Mouse (Mus musculus): ENCODE results near the gene Sec24b. TPM values are rescaled to one million over a fixed set of nuclear protein-coding genes. Genes with fewer than 3 reads are reported as not detected.

The Sec24b gene
- total and polyA plus RNA-seq, 2 experiments from 2014 or later = 12.9 to 22.7 TPM

- no peak overlapping the region for H3K9ac ChIP-seq (replicated peaks; ENCODE audit: low read depth, low read length)
- H3K4me3 ChIP-seq (ENCODE audit: low read depth, low read length) = no peak overlapping the region
- H3K27me3 ChIP-seq (ENCODE audit: control insufficient read depth, insufficient read depth, low read length) = no peaks in the 10 kb centered on the region
- ATAC-seq (ENCODE audit: insufficient read depth, low read depth) (no peak), DNase-seq (ENCODE audit: low spot score) (no peak)
- no peaks in the 10 kb centered on the region for H3K36me3 ChIP-seq (replicated peaks; ENCODE audit: control insufficient read depth, insufficient read depth, low read length)
- WGBS = 61% methylated on average over 6 of the region's 6 CpGs
- TF ChIP-seq CTCF (IDR thresholded peaks at IDR 0.05; ENCODE audit: low read depth) (no peak), EP300 (IDR thresholded peaks at IDR 0.05; ENCODE audit: low read depth) (no peak)
- 0 out of 2 replicates have a peak, but pooled peaks cover 7% of the 10 kb centered on the region for H3K9me3 ChIP-seq (replicated peaks; ENCODE audit: control insufficient read depth, low read length)
- no peak overlapping the region for H3K4me2 ChIP-seq (ENCODE audit: low read depth, low read length)
- no peak overlapping the region for H3K27ac ChIP-seq (ENCODE audit: low read depth)
- no peaks in the 10 kb centered on the region for H3K4me1 ChIP-seq (ENCODE audit: control insufficient read depth, insufficient read depth)
Measured at GRCm38 (mm10) chr3:130080666-130081065, 19.3 kb upstream of the Sec24b start.

DNA sequence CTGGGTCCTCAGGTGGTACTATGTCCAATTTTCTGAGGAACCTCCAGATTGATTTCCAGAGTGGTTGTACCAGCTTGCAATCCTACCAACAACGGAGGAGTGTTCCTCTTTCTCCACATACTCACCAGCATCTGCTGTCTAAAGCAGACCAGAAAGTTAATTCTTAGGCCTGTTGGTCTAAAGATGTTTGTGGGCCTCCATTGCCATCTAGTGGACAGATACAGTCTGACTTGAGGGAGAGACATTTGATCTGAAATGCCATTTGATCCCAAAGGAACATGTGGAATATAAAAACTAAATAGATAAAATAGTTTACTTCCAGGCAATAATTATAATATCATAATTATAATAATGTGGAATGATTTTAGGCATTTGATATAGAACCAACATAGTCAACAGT, 18.4 kb upstream of the Sec24b start:
- Histone ChIP-seq H3K27me3 (ENCODE audit: control insufficient read depth, insufficient read depth, low read length) (no peaks in the 10 kb centered on the region), H3K27ac (ENCODE audit: low read depth) (no peak overlapping the region), H3K4me3 (ENCODE audit: low read depth, low read length) (no peak overlapping the region), H3K36me3 (replicated peaks; ENCODE audit: control insufficient read depth, insufficient read depth, low read length) (no peaks in the 10 kb centered on the region), H3K4me2 (ENCODE audit: low read depth, low read length) (no peak overlapping the region), H3K9me3 (replicated peaks; ENCODE audit: control insufficient read depth, low read length) (0 out of 2 replicates have a peak, but pooled peaks cover under 1% of the 10 kb centered on the region), H3K4me1 (ENCODE audit: control insufficient read depth, insufficient read depth) (no peaks in the 10 kb centered on the region), H3K9ac (replicated peaks; ENCODE audit: low read depth, low read length) (no peak overlapping the region)
- 9% methylated on average over 1 of the region's 1 CpGs for WGBS
- DNase-seq (ENCODE audit: low spot score) = peak; percentile 54
- ATAC-seq (ENCODE audit: insufficient read depth, low read depth) = no peak
- no peak for TF ChIP-seq EP300 (IDR thresholded peaks at IDR 0.05; ENCODE audit: low read depth)
- TF ChIP-seq CTCF (IDR thresholded peaks at IDR 0.05; ENCODE audit: low read depth) = peak; percentile 96

GRCm38 (mm10) chr3:130077291-130077690, 15.9 kb upstream of the Sec24b start:
- H3K4me3 ChIP-seq (ENCODE audit: low read depth, low read length) = no peak overlapping the region
- H3K4me2 ChIP-seq (ENCODE audit: low read depth, low read length) = no peak overlapping the region
- WGBS = 90% methylated on average over 9 of the region's 9 CpGs
- no peaks in the 10 kb centered on the region for H3K9me3 ChIP-seq (replicated peaks; ENCODE audit: control insufficient read depth, low read length)
- H3K4me1 ChIP-seq (ENCODE audit: control insufficient read depth, insufficient read depth) = no peaks in the 10 kb centered on the region
- H3K27ac ChIP-seq (ENCODE audit: low read depth) = no peak overlapping the region
- TF ChIP-seq CTCF (IDR thresholded peaks at IDR 0.05; ENCODE audit: low read depth) (no peak), EP300 (IDR thresholded peaks at IDR 0.05; ENCODE audit: low read depth) (no peak)
- no peaks in the 10 kb centered on the region for H3K27me3 ChIP-seq (ENCODE audit: control insufficient read depth, insufficient read depth, low read length)
- ATAC-seq (ENCODE audit: insufficient read depth, low read depth) = no peak
- no peak for DNase-seq (ENCODE audit: low spot score)
- no peaks in the 10 kb centered on the region for H3K36me3 ChIP-seq (replicated peaks; ENCODE audit: control insufficient read depth, insufficient read depth, low read length)
- H3K9ac ChIP-seq (replicated peaks; ENCODE audit: low read depth, low read length) = no peak overlapping the region

DNA sequence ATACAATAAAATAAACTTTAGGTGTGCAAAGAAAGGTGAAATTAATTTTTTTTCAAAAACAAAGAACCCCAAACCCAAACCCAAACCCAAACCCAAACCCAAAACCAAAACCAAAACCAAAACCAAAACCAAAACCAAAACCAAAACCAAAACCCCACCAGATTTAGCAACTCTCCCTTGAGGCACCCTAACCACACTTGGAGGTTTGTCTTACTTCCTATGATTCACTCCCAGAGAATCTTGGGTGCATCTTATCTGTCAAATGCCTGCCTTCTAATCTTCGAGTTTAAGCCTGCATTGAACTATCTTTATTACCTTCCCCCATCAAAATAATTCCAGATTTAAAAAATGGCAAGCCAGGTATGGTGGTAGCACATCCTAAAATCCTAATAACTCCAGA, 14.4 kb upstream of the Sec24b start:
- H3K27ac ChIP-seq (ENCODE audit: low read depth) = no peak overlapping the region
- H3K36me3 ChIP-seq (replicated peaks; ENCODE audit: control insufficient read depth, insufficient read depth, low read length) = no peaks in the 10 kb centered on the region
- no peaks in the 10 kb centered on the region for H3K4me1 ChIP-seq (ENCODE audit: control insufficient read depth, insufficient read depth)
- ATAC-seq (ENCODE audit: insufficient read depth, low read depth) (no peak), DNase-seq (ENCODE audit: low spot score) (no peak)
- WGBS = 34% methylated on average over 1 of the region's 1 CpGs
- no peaks in the 10 kb centered on the region for H3K27me3 ChIP-seq (ENCODE audit: control insufficient read depth, insufficient read depth, low read length)
- no peaks in the 10 kb centered on the region for H3K9me3 ChIP-seq (replicated peaks; ENCODE audit: control insufficient read depth, low read length)
- TF ChIP-seq CTCF (IDR thresholded peaks at IDR 0.05; ENCODE audit: low read depth) (no peak), EP300 (IDR thresholded peaks at IDR 0.05; ENCODE audit: low read depth) (no peak)
- H3K4me2 ChIP-seq (ENCODE audit: low read depth, low read length) = no peak overlapping the region
- H3K9ac ChIP-seq (replicated peaks; ENCODE audit: low read depth, low read length) = no peak overlapping the region
- no peak overlapping the region for H3K4me3 ChIP-seq (ENCODE audit: low read depth, low read length)

- DNase-seq (ENCODE audit: low spot score) = no peak
- Histone ChIP-seq H3K4me3 (ENCODE audit: low read depth, low read length) (no peak overlapping the region), H3K27me3 (ENCODE audit: control insufficient read depth, insufficient read depth, low read length) (no peaks in the 10 kb centered on the region), H3K9me3 (replicated peaks; ENCODE audit: control insufficient read depth, low read length) (no peaks in the 10 kb centered on the region), H3K36me3 (replicated peaks; ENCODE audit: control insufficient read depth, insufficient read depth, low read length) (no peaks in the 10 kb centered on the region), H3K4me2 (ENCODE audit: low read depth, low read length) (no peak overlapping the region), H3K4me1 (ENCODE audit: control insufficient read depth, insufficient read depth) (no peaks in the 10 kb centered on the region), H3K27ac (ENCODE audit: low read depth) (no peak overlapping the region), H3K9ac (replicated peaks; ENCODE audit: low read depth, low read length) (no peak overlapping the region)
- TF ChIP-seq CTCF (IDR thresholded peaks at IDR 0.05; ENCODE audit: low read depth) (no peak), EP300 (IDR thresholded peaks at IDR 0.05; ENCODE audit: low read depth) (no peak)
- no peak for ATAC-seq (ENCODE audit: insufficient read depth, low read depth)
- WGBS = 60% methylated on average over 10 of the region's 10 CpGs
Measured at GRCm38 (mm10) chr3:130073085-130073484, 11.7 kb upstream of the Sec24b start.

GRCm38 (mm10) chr3:130071918-130072317, 10.6 kb upstream of the Sec24b start:
- Histone ChIP-seq H3K36me3 (replicated peaks; ENCODE audit: control insufficient read depth, insufficient read depth, low read length) (no peaks in the 10 kb centered on the region), H3K9me3 (replicated peaks; ENCODE audit: control insufficient read depth, low read length) (no peaks in the 10 kb centered on the region), H3K9ac (replicated peaks; ENCODE audit: low read depth, low read length) (no peak overlapping the region), H3K27me3 (ENCODE audit: control insufficient read depth, insufficient read depth, low read length) (no peaks in the 10 kb centered on the region), H3K4me1 (ENCODE audit: control insufficient read depth, insufficient read depth) (no peaks in the 10 kb centered on the region), H3K27ac (ENCODE audit: low read depth) (no peak overlapping the region), H3K4me2 (ENCODE audit: low read depth, low read length) (no peak overlapping the region), H3K4me3 (ENCODE audit: low read depth, low read length) (no peak overlapping the region)
- ATAC-seq (ENCODE audit: insufficient read depth, low read depth) (no peak), DNase-seq (ENCODE audit: low spot score) (no peak)
- WGBS = 56% methylated on average over 2 of the region's 2 CpGs
- no peak for TF ChIP-seq EP300 (IDR thresholded peaks at IDR 0.05; ENCODE audit: low read depth)
- TF ChIP-seq CTCF (IDR thresholded peaks at IDR 0.05; ENCODE audit: low read depth) = no peak
